ENCODE assay signal across 22 mouse cellular contexts in genomic region chr12:75979079-75979478, GRCm38 (mm10).
DNase-seq lines count a peak whose midpoint lies in the region; ATAC-seq and TF ChIP-seq lines count a peak whose summit lies in the region.
"Had no signal": no experiment of that assay in that cellular context is flagged by ENCODE, and none has a peak within 500 bp of the region (broad histone marks: within the 10 kb centered on the region; RNA-seq: fewer than 3 reads in every experiment).

No protein-coding gene starts in this region.

- no peak overlapping the region for H3K4me2 ChIP-seq in lung, embryonic 15.5 days
- H3K4me2 ChIP-seq in kidney, embryonic 15.5 days, result no peak overlapping the region
- no peak overlapping the region for H3K4me2 ChIP-seq in hindbrain, embryonic 12.5 days (replicated peaks)
- H3K4me2 ChIP-seq: forebrain, embryonic 13.5 days; limb, embryonic 15.5 days; liver, embryonic 15.5 days; midbrain, embryonic 15.5 days had no signal

- peak overlapping the region; percentile 34 for H3K27ac ChIP-seq in lung, embryonic 15.5 days
- peak overlapping the region; percentile 59 for H3K27ac ChIP-seq in kidney, embryonic 15.5 days
- no peak overlapping the region for H3K27ac ChIP-seq in hindbrain, embryonic 12.5 days
- H3K27ac ChIP-seq: forebrain, embryonic 13.5 days; hindbrain, embryonic 10.5 days; limb, embryonic 15.5 days; liver, embryonic 15.5 days; midbrain, embryonic 15.5 days had no signal

- DNase-seq in lung, adult 2 months, result no peak
- peak; percentile 35 to 60 for DNase-seq in kidney, postnatal 4 days
- no peak for DNase-seq in cerebellum, adult 11-12 months
- no peak for DNase-seq in spleen, postnatal 14 days (ENCODE audit: low spot score in 2 of 2)
- DNase-seq: adrenal gland, postnatal 25 days; cerebellum, adult 11 months; cerebellum, postnatal 25 days; embryo, embryonic 11 days; gastrocnemius, postnatal 36 days; layer of hippocampus, postnatal 36 days; thymus, postnatal 25 days had no signal

- no peak for TF ChIP-seq POLR2A in lung, adult 2 months (IDR thresholded peaks at IDR 0.05; ENCODE audit: borderline replicate concordance, extremely low read depth, low read depth, low read length)

- peaks cover 16% of the 10 kb centered on the region; the same call in 1 of the 2 replicates for H3K4me1 ChIP-seq in lung, embryonic 15.5 days
- H3K4me1 ChIP-seq in lung, adult 2 months (ENCODE audit: control insufficient read depth, insufficient read depth, low read length), result no peaks in the 10 kb centered on the region; the same call in none of the 2 replicates
- H3K4me1 ChIP-seq in kidney, embryonic 15.5 days, result peaks cover 6% of the 10 kb centered on the region; the same call in 1 of the 2 replicates
- H3K4me1 ChIP-seq in hindbrain, embryonic 12.5 days, result no peaks in the 10 kb centered on the region
- H3K4me1 ChIP-seq: forebrain, embryonic 13.5 days; hindbrain, embryonic 10.5 days; liver, embryonic 15.5 days; megakaryocyte, embryonic 14.5 days; midbrain, embryonic 15.5 days had no signal

- ATAC-seq in lung, embryonic 15.5 days (ENCODE audit: borderline replicate concordance, extremely low read depth, low FRiP score, low TSS enrichment), result peak; percentile 67
- peak; percentile 74 for ATAC-seq in kidney, embryonic 15.5 days (replicated peaks; ENCODE audit: low FRiP score)
- no peak for ATAC-seq in hindbrain, embryonic 12.5 days (ENCODE audit: low FRiP score)
- ATAC-seq: forebrain, embryonic 13.5 days; midbrain, embryonic 15.5 days had no signal

- no peaks in the 10 kb centered on the region for H3K27me3 ChIP-seq in lung, embryonic 15.5 days
- H3K27me3 ChIP-seq in kidney, embryonic 15.5 days, result no peaks in the 10 kb centered on the region
- H3K27me3 ChIP-seq in hindbrain, embryonic 12.5 days, result no peaks in the 10 kb centered on the region
- H3K27me3 ChIP-seq: CH12.LX; forebrain, embryonic 13.5 days; limb, embryonic 15.5 days; liver, embryonic 15.5 days; megakaryocyte, embryonic 14.5 days; midbrain, embryonic 15.5 days had no signal

- WGBS in lung, embryonic 15.5 days, result 56% methylated on average over 5 of the region's 5 CpGs
- 61% methylated on average over 5 of the region's 5 CpGs for WGBS in lung, adult 2 months
- WGBS in kidney, embryonic 15.5 days, result 70% methylated on average over 5 of the region's 5 CpGs
- 92% methylated on average over 5 of the region's 5 CpGs for WGBS in hindbrain, embryonic 12.5 days

- H3K9ac ChIP-seq in lung, embryonic 15.5 days, result no peak overlapping the region
- H3K9ac ChIP-seq in kidney, embryonic 15.5 days, result no peak overlapping the region
- H3K9ac ChIP-seq in hindbrain, embryonic 12.5 days, result no peak overlapping the region
- H3K9ac ChIP-seq: forebrain, embryonic 13.5 days; limb, embryonic 15.5 days; liver, embryonic 15.5 days; midbrain, embryonic 15.5 days had no signal

- H3K36me3 ChIP-seq in lung, embryonic 15.5 days, result peaks cover 15% of the 10 kb centered on the region; the same call in 1 of the 2 replicates
- peaks cover 44% of the 10 kb centered on the region for H3K36me3 ChIP-seq in kidney, embryonic 15.5 days
- peaks cover 39% of the 10 kb centered on the region for H3K36me3 ChIP-seq in hindbrain, embryonic 12.5 days
- H3K36me3 ChIP-seq: liver, embryonic 15.5 days; midbrain, embryonic 15.5 days had no signal

- no peak overlapping the region for H3K4me3 ChIP-seq in lung, embryonic 15.5 days
- H3K4me3 ChIP-seq in lung, adult 2 months (replicated peaks; ENCODE audit: extremely low read depth, low read depth, low read length), result no peak overlapping the region
- no peak overlapping the region for H3K4me3 ChIP-seq in kidney, embryonic 15.5 days (replicated peaks)
- no peak overlapping the region for H3K4me3 ChIP-seq in hindbrain, embryonic 12.5 days
- H3K4me3 ChIP-seq: forebrain, embryonic 13.5 days; hindbrain, embryonic 10.5 days; limb, embryonic 15.5 days; liver, embryonic 15.5 days; megakaryocyte, embryonic 14.5 days; midbrain, embryonic 15.5 days; myocyte had no signal

- no peaks in the 10 kb centered on the region for H3K9me3 ChIP-seq in lung, embryonic 15.5 days
- H3K9me3 ChIP-seq in kidney, embryonic 15.5 days (replicated peaks), result no peaks in the 10 kb centered on the region
- no peaks in the 10 kb centered on the region for H3K9me3 ChIP-seq in hindbrain, embryonic 12.5 days (replicated peaks)
- H3K9me3 ChIP-seq: forebrain, embryonic 13.5 days; hindbrain, embryonic 10.5 days; limb, embryonic 15.5 days; liver, embryonic 15.5 days; megakaryocyte, embryonic 14.5 days; midbrain, embryonic 15.5 days had no signal

- no peak for TF ChIP-seq CTCF in lung, adult 2 months (IDR thresholded peaks at IDR 0.05; ENCODE audit: insufficient read depth, low read length)

Comparison
In these comparisons a context has a peak if more than half of its experiments do, and no peak if none do; other contexts are left out.
1. DNase-seq: peak in kidney, postnatal 4 days (2 of 2); none in lung, adult 2 months (single experiment), cerebellum, adult 11-12 months (single experiment) and spleen, postnatal 14 days (0 of 2).